Mouse (Mus musculus) effector memory CD4-positive, alpha-beta T cell, adult 7 months (primary cell): ENCODE data around the gene Lrif1. TPM values are rescaled to one million over a fixed set of nuclear protein-coding genes. Genes with fewer than 3 reads are reported as not detected.

Experiments used
- polyA plus RNA-seq: library from polyadenylated mRNA; unstranded; fragments of 100-300 nt; shearing (Covaris generic); gene quantifications from one replicate; pipeline ENCODE4 v1.2.1, GENCODE M21; 2017

Lrif1 gene
- polyA plus RNA-seq, result 36.7 TPM

GRCm38 (mm10) chr3:106684830-106685229, at the start of gene Lrif1:
Gene Lrif1, plus strand, starts transcription at chr3:106684987.

Other genes with a start within 250 kb of the Lrif1 start
- gene Dennd2d, start 202.6 kb upstream of the Lrif1 start, polyA plus RNA-seq, result 232 TPM
- 20.0 TPM for gene Dram2, start 137.2 kb upstream of the Lrif1 start, polyA plus RNA-seq
- gene Cept1, start 137.2 kb upstream of the Lrif1 start, polyA plus RNA-seq, result 81.2 TPM
- 1,016 TPM for gene Cd53, start 105.2 kb downstream of the Lrif1 start, polyA plus RNA-seq
- not detected for gene Olfr266, start 141.3 kb downstream of the Lrif1 start, polyA plus RNA-seq